Mouse (Mus musculus): Measurements from ENCODE around the gene Dhx30. TPM values are rescaled to one million over a fixed set of nuclear protein-coding genes. Genes with fewer than 3 reads are reported as not detected.

Gene Dhx30
- polyA plus RNA-seq, 1 experiment from 2014 or later: 119 TPM

GRCm38 (mm10) chr9:110071843-110072242 is 45.8 kb downstream of the Dhx30 start:
- 19% methylated on average over 1 of the region's 1 CpGs for WGBS
- no peaks in the 10 kb centered on the region for H3K27me3 ChIP-seq (ENCODE audit: control insufficient read depth, insufficient read depth, low read depth, low read length)
- no peak overlapping the region for H3K27ac ChIP-seq (ENCODE audit: low read length)
- H3K9me3 ChIP-seq (ENCODE audit: control insufficient read depth, low read length): no peaks in the 10 kb centered on the region
- no peak overlapping the region for H3K4me3 ChIP-seq (ENCODE audit: low read length)
- peaks cover 3% of the 10 kb centered on the region for H3K4me1 ChIP-seq (replicated peaks; ENCODE audit: control insufficient read depth, insufficient read depth, low read length)
- peaks cover 28% of the 10 kb centered on the region for H3K36me3 ChIP-seq (ENCODE audit: control insufficient read depth, insufficient read depth, low read length)
- H3K4me2 ChIP-seq (ENCODE audit: low read depth, low read length): no peak overlapping the region
- no peak overlapping the region for H3K9ac ChIP-seq (ENCODE audit: low read length)
- peak; percentile 49; the same call in 1 of the 2 replicates for ATAC-seq (ENCODE audit: low read depth)

DNA sequence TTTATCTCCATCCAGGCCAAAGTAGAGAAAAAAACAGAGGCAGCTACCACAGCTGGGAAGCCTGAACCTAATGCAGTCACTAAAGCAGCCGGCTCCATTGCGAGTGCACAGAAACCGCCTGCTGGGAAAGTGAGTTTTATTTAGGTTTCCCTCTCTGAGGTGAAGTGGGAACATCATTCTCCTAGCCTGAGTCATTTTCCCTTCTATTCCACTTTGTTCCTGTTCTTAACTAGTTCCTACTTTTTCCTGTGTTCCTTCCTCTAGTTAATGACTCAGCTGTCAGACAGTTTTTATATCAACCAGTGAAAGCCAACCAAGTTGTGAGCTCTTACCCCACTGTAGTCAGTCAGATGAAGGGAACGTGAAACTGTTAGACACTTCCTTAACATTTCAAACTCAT is 46.6 kb downstream of the Dhx30 start:
- no peak for ATAC-seq (ENCODE audit: low read depth)
- Histone ChIP-seq H3K9me3 (ENCODE audit: control insufficient read depth, low read length) (no peaks in the 10 kb centered on the region), H3K36me3 (ENCODE audit: control insufficient read depth, insufficient read depth, low read length) (peaks cover 28% of the 10 kb centered on the region), H3K4me3 (ENCODE audit: low read length) (no peak overlapping the region), H3K9ac (ENCODE audit: low read length) (no peak overlapping the region), H3K4me1 (replicated peaks; ENCODE audit: control insufficient read depth, insufficient read depth, low read length) (peaks cover 3% of the 10 kb centered on the region), H3K27ac (ENCODE audit: low read length) (no peak overlapping the region), H3K4me2 (ENCODE audit: low read depth, low read length) (no peak overlapping the region), H3K27me3 (ENCODE audit: control insufficient read depth, insufficient read depth, low read depth, low read length) (no peaks in the 10 kb centered on the region)
- WGBS: 78% methylated on average over 4 of the region's 4 CpGs

DNA sequence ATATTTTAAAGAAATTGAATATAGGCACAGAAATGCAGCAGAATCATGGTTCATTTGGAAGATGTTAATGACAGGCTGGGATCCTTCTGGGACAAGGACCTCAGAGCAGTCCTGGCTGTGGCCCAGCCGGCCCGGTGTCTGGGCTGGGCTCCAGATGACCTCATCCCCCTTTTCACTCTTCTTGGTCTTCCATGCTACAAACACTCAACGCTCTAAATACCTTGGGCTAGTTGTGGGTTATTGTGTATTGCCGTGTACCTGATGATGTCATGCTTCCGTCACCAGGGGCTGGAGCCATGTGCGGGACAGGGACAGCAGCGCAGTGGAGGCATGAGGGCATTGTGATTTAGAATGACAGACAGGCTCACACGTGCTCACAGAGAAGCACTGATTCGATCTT is 47.3 kb downstream of the Dhx30 start:
- Histone ChIP-seq H3K27me3 (ENCODE audit: control insufficient read depth, insufficient read depth, low read depth, low read length) (no peaks in the 10 kb centered on the region), H3K4me3 (ENCODE audit: low read length) (no peak overlapping the region), H3K9ac (ENCODE audit: low read length) (no peak overlapping the region), H3K4me2 (ENCODE audit: low read depth, low read length) (no peak overlapping the region), H3K9me3 (ENCODE audit: control insufficient read depth, low read length) (no peaks in the 10 kb centered on the region), H3K36me3 (ENCODE audit: control insufficient read depth, insufficient read depth, low read length) (peaks cover 28% of the 10 kb centered on the region), H3K27ac (ENCODE audit: low read length) (no peak overlapping the region), H3K4me1 (replicated peaks; ENCODE audit: control insufficient read depth, insufficient read depth, low read length) (peaks cover 3% of the 10 kb centered on the region)
- whole genome bisulfite sequencing: 57% methylated on average over 9 of the region's 9 CpGs
- ATAC-seq (ENCODE audit: low read depth): peak; percentile 67

- WGBS: 88% methylated on average over 6 of the region's 6 CpGs
- H3K4me2 ChIP-seq (ENCODE audit: low read depth, low read length): no peak overlapping the region
- no peak overlapping the region for H3K9ac ChIP-seq (ENCODE audit: low read length)
- ATAC-seq (ENCODE audit: low read depth): no peak
- no peak overlapping the region for H3K4me3 ChIP-seq (ENCODE audit: low read length)
- H3K4me1 ChIP-seq (replicated peaks; ENCODE audit: control insufficient read depth, insufficient read depth, low read length): peaks cover 3% of the 10 kb centered on the region
- H3K9me3 ChIP-seq (ENCODE audit: control insufficient read depth, low read length): no peaks in the 10 kb centered on the region
- peaks cover 28% of the 10 kb centered on the region for H3K36me3 ChIP-seq (ENCODE audit: control insufficient read depth, insufficient read depth, low read length)
- no peak overlapping the region for H3K27ac ChIP-seq (ENCODE audit: low read length)
- no peaks in the 10 kb centered on the region for H3K27me3 ChIP-seq (ENCODE audit: control insufficient read depth, insufficient read depth, low read depth, low read length)
Observed at GRCm38 (mm10) chr9:110068745-110069144, 48.9 kb downstream of the Dhx30 start.

DNA sequence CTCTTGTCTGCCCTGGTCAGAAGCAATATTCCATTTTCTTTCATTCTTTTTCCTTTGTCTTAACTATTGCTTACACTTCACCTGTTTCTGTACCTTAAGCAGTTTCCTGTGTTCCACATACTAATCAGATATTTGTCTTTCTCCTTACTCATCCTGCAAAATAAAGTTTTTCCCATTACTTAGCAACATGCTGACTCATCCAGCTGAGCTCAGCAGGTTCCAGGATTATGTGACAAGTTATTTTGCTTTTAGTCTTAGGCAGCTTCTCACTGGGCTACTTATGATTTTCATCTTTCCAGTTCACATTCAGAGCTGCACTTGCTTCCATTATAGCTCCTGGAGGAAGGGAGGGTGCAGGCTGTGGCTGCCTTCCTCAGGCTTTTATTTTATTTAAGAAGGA is 53.0 kb downstream of the Dhx30 start:
- no peak for ATAC-seq (ENCODE audit: low read depth)
- Histone ChIP-seq H3K4me2 (ENCODE audit: low read depth, low read length) (no peak overlapping the region), H3K4me1 (replicated peaks; ENCODE audit: control insufficient read depth, insufficient read depth, low read length) (no peaks in the 10 kb centered on the region), H3K27me3 (ENCODE audit: control insufficient read depth, insufficient read depth, low read depth, low read length) (no peaks in the 10 kb centered on the region), H3K4me3 (ENCODE audit: low read length) (no peak overlapping the region), H3K9me3 (ENCODE audit: control insufficient read depth, low read length) (no peaks in the 10 kb centered on the region), H3K27ac (ENCODE audit: low read length) (no peak overlapping the region), H3K36me3 (ENCODE audit: control insufficient read depth, insufficient read depth, low read length) (peaks cover 17% of the 10 kb centered on the region), H3K9ac (ENCODE audit: low read length) (no peak overlapping the region)

DNA sequence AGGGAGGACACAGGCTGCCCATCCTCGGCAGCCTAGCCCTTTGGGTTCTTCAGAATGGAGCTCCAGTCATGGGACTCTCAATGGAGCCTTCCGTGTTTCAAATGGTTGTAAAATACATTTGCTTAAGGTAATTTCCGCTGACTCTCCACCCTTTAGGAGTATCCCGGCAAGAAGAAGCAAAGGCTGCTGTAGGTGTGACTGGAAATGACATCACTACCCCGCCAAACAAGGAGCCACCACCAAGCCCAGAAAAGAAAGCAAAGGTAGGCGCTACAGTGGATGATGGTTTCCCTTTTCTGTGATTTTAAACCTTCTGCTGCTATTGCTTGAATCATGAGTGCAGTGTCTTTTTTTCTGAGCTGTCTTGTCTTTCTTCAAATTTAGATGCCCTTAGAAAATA is 54.8 kb downstream of the Dhx30 start:
- WGBS: 89% methylated on average over 6 of the region's 6 CpGs
- H3K9ac ChIP-seq (ENCODE audit: low read length): no peak overlapping the region
- peaks cover 3% of the 10 kb centered on the region; the same call in 1 of the 2 replicates for H3K4me1 ChIP-seq (replicated peaks; ENCODE audit: control insufficient read depth, insufficient read depth, low read length)
- no peaks in the 10 kb centered on the region for H3K9me3 ChIP-seq (ENCODE audit: control insufficient read depth, low read length)
- ATAC-seq (ENCODE audit: low read depth): no peak
- H3K27ac ChIP-seq (ENCODE audit: low read length): no peak overlapping the region
- no peak overlapping the region for H3K4me3 ChIP-seq (ENCODE audit: low read length)
- H3K4me2 ChIP-seq (ENCODE audit: low read depth, low read length): no peak overlapping the region
- H3K27me3 ChIP-seq (ENCODE audit: control insufficient read depth, insufficient read depth, low read depth, low read length): no peaks in the 10 kb centered on the region
- H3K36me3 ChIP-seq (ENCODE audit: control insufficient read depth, insufficient read depth, low read length): peaks cover 5% of the 10 kb centered on the region; the same call in 1 of the 2 replicates

DNA sequence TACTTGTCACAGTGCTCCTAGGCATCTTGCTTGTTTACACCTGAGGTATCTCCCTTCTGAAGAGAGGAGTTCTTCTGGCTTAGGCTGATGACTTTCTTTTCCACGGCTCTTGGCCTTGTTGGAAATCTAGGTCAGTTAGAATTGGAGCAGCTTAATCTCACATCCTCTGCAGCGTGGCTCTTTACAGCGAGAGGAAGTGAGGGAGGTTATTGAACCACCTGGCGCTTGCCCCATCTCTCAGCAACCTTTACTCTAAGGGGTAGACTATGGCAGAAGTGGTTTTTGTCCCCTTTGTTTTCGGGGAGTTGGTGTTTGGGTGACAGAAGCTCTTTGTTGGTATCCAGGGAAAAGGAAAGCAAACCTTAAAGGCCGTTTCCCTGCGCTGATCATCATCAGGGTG is 55.2 kb downstream of the Dhx30 start:
- 85% methylated on average over 7 of the region's 7 CpGs for WGBS

GRCm38 (mm10) chr9:110060761-110061160 is 56.9 kb downstream of the Dhx30 start:
- no peak for ATAC-seq (ENCODE audit: low read depth)
- 76% methylated on average over 2 of the region's 2 CpGs for WGBS
- Histone ChIP-seq H3K4me2 (ENCODE audit: low read depth, low read length) (no peak overlapping the region), H3K27ac (ENCODE audit: low read length) (no peak overlapping the region), H3K9me3 (ENCODE audit: control insufficient read depth, low read length) (no peaks in the 10 kb centered on the region), H3K27me3 (ENCODE audit: control insufficient read depth, insufficient read depth, low read depth, low read length) (no peaks in the 10 kb centered on the region), H3K9ac (ENCODE audit: low read length) (no peak overlapping the region), H3K4me3 (ENCODE audit: low read length) (no peak overlapping the region), H3K4me1 (replicated peaks; ENCODE audit: control insufficient read depth, insufficient read depth, low read length) (peaks cover 3% of the 10 kb centered on the region; the same call in 1 of the 2 replicates), H3K36me3 (ENCODE audit: control insufficient read depth, insufficient read depth, low read length) (no peaks in the 10 kb centered on the region)

More for the DNA sequence above, 55.2 kb downstream of the Dhx30 start:
- H3K9me3 ChIP-seq (ENCODE audit: control insufficient read depth, low read length): no peaks in the 10 kb centered on the region
- peaks cover 3% of the 10 kb centered on the region; the same call in 1 of the 2 replicates for H3K4me1 ChIP-seq (replicated peaks; ENCODE audit: control insufficient read depth, insufficient read depth, low read length)
- H3K4me2 ChIP-seq (ENCODE audit: low read depth, low read length): no peak overlapping the region
- H3K9ac ChIP-seq (ENCODE audit: low read length): no peak overlapping the region
- H3K36me3 ChIP-seq (ENCODE audit: control insufficient read depth, insufficient read depth, low read length): peaks cover 3% of the 10 kb centered on the region; the same call in 1 of the 2 replicates
- no peak for ATAC-seq (ENCODE audit: low read depth)
- no peaks in the 10 kb centered on the region for H3K27me3 ChIP-seq (ENCODE audit: control insufficient read depth, insufficient read depth, low read depth, low read length)
- no peak overlapping the region for H3K4me3 ChIP-seq (ENCODE audit: low read length)
- H3K27ac ChIP-seq (ENCODE audit: low read length): no peak overlapping the region

DNA sequence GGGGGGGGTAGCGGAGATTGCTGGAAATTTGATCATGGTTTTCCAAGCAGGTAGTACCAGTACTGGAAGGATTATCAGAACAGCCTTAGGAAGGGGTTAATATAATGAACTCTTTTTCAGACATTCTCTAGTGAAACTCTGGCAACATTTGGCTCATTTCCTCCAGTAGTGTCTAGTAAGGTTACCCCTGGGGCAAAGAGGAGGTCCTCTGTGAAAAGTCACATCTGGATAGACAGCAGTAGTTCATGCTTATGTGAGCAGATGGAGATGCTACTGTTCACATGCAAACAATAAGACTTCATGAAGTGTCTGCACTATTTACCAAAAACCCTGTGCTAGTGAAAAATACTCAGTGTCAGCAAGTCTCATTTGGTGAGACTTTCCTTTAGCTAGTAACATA is 60.4 kb downstream of the Dhx30 start:
- Histone ChIP-seq H3K4me1 (replicated peaks; ENCODE audit: control insufficient read depth, insufficient read depth, low read length) (peaks cover 15% of the 10 kb centered on the region), H3K36me3 (ENCODE audit: control insufficient read depth, insufficient read depth, low read length) (no peaks in the 10 kb centered on the region), H3K9me3 (ENCODE audit: control insufficient read depth, low read length) (no peaks in the 10 kb centered on the region), H3K4me2 (ENCODE audit: low read depth, low read length) (no peak overlapping the region), H3K27me3 (ENCODE audit: control insufficient read depth, insufficient read depth, low read depth, low read length) (no peaks in the 10 kb centered on the region), H3K27ac (ENCODE audit: low read length) (no peak overlapping the region), H3K9ac (ENCODE audit: low read length) (no peak overlapping the region), H3K4me3 (ENCODE audit: low read length) (no peak overlapping the region)
- 87% methylated on average over 1 of the region's 1 CpGs for WGBS
- peak; percentile 87 for ATAC-seq (ENCODE audit: low read depth)

DNA sequence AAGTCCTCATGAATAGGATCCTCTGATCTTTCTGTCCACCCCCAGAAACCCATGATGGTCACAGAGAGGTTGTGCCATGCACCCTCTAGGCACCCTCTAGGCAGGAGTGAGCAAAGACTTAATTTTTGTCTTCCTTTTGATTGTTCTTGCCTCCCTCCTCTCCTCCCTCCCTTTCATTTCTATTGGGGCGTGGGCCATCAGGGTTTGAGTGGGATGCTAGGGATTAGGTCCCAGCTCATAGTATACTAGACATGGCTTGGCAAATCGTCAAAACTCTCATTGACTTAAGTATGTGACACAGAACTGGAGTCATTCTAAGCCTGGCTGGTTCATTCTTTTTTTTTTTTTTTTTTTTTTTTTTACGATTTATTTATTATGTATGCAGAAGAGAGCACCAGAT is 62.8 kb downstream of the Dhx30 start:
- H3K36me3 ChIP-seq (ENCODE audit: control insufficient read depth, insufficient read depth, low read length): no peaks in the 10 kb centered on the region
- peaks cover 15% of the 10 kb centered on the region for H3K4me1 ChIP-seq (replicated peaks; ENCODE audit: control insufficient read depth, insufficient read depth, low read length)
- no peak overlapping the region for H3K4me3 ChIP-seq (ENCODE audit: low read length)
- no peaks in the 10 kb centered on the region for H3K27me3 ChIP-seq (ENCODE audit: control insufficient read depth, insufficient read depth, low read depth, low read length)
- 54% methylated on average over 3 of the region's 3 CpGs for WGBS
- no peak overlapping the region for H3K4me2 ChIP-seq (ENCODE audit: low read depth, low read length)
- H3K27ac ChIP-seq (ENCODE audit: low read length): no peak overlapping the region
- H3K9ac ChIP-seq (ENCODE audit: low read length): no peak overlapping the region
- H3K9me3 ChIP-seq (ENCODE audit: control insufficient read depth, low read length): no peaks in the 10 kb centered on the region
- peak; percentile 56 for ATAC-seq (ENCODE audit: low read depth)
